Mouse (Mus musculus) liver, postnatal 0 days (tissue): ENCODE measurements around the gene Pitpnb.

Source experiments
- CTCF ChIP-seq: sonication (generic); IDR thresholded peaks from 2 replicates; pipeline ENCODE4 v1.5.1; 2016; ENCODE audit warnings: antibody characterized with exemption, low read depth
- EP300 ChIP-seq: IDR thresholded peaks from 2 replicates; pipeline ENCODE4 v1.6.1; 2016; ENCODE audit warnings: antibody characterized with exemption, low read depth, mild to moderate bottlenecking

DNA sequence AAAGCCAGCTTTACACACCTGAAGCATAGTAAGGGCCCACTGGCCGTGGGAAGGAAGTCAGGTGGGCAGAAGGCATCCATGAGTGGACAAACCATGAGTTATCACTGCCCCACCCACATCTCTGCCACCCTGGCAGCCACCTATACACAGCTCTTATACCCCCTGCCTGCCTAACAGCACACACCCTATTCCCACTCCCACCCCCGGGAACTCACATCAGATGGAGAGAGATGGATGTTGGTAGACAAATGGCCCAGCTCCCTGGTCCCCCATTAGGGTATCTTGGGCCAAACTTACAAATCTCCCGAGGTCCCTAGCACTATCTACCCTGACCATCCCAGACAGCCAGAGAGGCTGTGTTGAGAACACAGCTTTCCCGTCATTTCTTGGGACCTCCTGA, 68.7 kb downstream of the Pitpnb start:
- no peak for TF ChIP-seq CTCF
- TF ChIP-seq EP300: no peak
